Mouse (Mus musculus) heart, adult 11 months (tissue): ENCODE measurements around the gene Oprl1.
A peak's percentile ranks its signal among the peaks of the same experiment; 100 is the strongest.

ENCODE experiments used
- DNase-seq: peaks from one replicate; pipeline ENCODE4 v3.0.0; 2022

The Oprl1 gene

GRCm38 (mm10) chr2:181766672-181767557 lies 52.1 kb downstream of the Oprl1 start:
- peak; percentile 66 for DNase-seq

- peak; percentile 75 for DNase-seq
Observed at GRCm38 (mm10) chr2:181768451-181768850, 53.6 kb downstream of the Oprl1 start.

GRCm38 (mm10) chr2:181769397-181769796 lies 54.6 kb downstream of the Oprl1 start:
- DNase-seq = peak; percentile 17
